Mouse (Mus musculus) urinary bladder, adult 2 months (tissue): Measurements from ENCODE around the gene Antxrl. TPM values are rescaled to one million over a fixed set of nuclear protein-coding genes. Genes with fewer than 3 reads are reported as not detected.

Experiments used
- DNase-seq: peaks from one replicate; pipeline ENCODE4 v3.0.0; 2022; ENCODE audit warnings: low spot score
- polyA plus RNA-seq: library from polyadenylated mRNA; depleted of rRNA; stranded (reverse); fragments of >200 nt; gene quantifications from 2 replicates; pipeline ENCODE4 v1.2.3, GENCODE M21; 2012; rRNA removed

The Antxrl gene
- polyA plus RNA-seq, 1 experiment = not detected

- DNase-seq = no peak
These were observed 51.3 kb downstream of the Antxrl start for GRCm38 (mm10) chr14:34103855-34104254.

GRCm38 (mm10) chr14:34104892-34105291, 52.4 kb downstream of the Antxrl start:
- peak; percentile 69 for DNase-seq

GRCm38 (mm10) chr14:34106389-34107062, 54.0 kb downstream of the Antxrl start:
- peak; percentile 41 for DNase-seq

GRCm38 (mm10) chr14:34107594-34107993, 55.1 kb downstream of the Antxrl start:
- DNase-seq = no peak

- no peak for DNase-seq
These were observed 61.8 kb downstream of the Antxrl start for GRCm38 (mm10) chr14:34114311-34114710.

- no peak for DNase-seq
These were observed 66.7 kb downstream of the Antxrl start for GRCm38 (mm10) chr14:34119046-34119723.

- DNase-seq = no peak
These were observed 67.8 kb downstream of the Antxrl start for GRCm38 (mm10) chr14:34120016-34120910.

GRCm38 (mm10) chr14:34120923-34121351, 68.4 kb downstream of the Antxrl start:
- no peak for DNase-seq

GRCm38 (mm10) chr14:34121691-34122090, 69.2 kb downstream of the Antxrl start:
- DNase-seq = no peak

Other genes starting within 250 kb of the Antxrl start
- 14.3 and 18.6 TPM in 2 replicates for gene Gdf10, start 129.1 kb upstream of the Antxrl start, polyA plus RNA-seq
- gene Gdf2, start 111.7 kb upstream of the Antxrl start, polyA plus RNA-seq = not detected in 2 replicates
- gene Rbp3, start 98.7 kb upstream of the Antxrl start, polyA plus RNA-seq = not detected in 2 replicates
- gene Zfp488, start 73.9 kb upstream of the Antxrl start, polyA plus RNA-seq = 0.44 and 0.46 TPM in 2 replicates
- 0.32 and 0.38 TPM in 2 replicates for gene Gm30083, start 37.5 kb upstream of the Antxrl start, polyA plus RNA-seq
- 0.03 and 0.12 TPM in 2 replicates for gene Gm5460, start 35.9 kb upstream of the Antxrl start, polyA plus RNA-seq
- gene Anxa8, start 33.3 kb downstream of the Antxrl start, polyA plus RNA-seq = 39.5 and 42.4 TPM in 2 replicates
- 12.5 and 14.3 TPM in 2 replicates for gene A630023A22Rik, start 50.0 kb downstream of the Antxrl start, polyA plus RNA-seq
- gene Npy4r, start 99.8 kb downstream of the Antxrl start, polyA plus RNA-seq = 25.1 and 34.7 TPM in 2 replicates
- 0.30 and 0.72 TPM in 2 replicates for gene Gprin2, start 148.9 kb downstream of the Antxrl start, polyA plus RNA-seq
- gene Syt15, start 166.9 kb downstream of the Antxrl start, polyA plus RNA-seq = 10.6 and 13.7 TPM in 2 replicates